ENCODE assay signal across 8 mouse cellular contexts in genomic region chr3:84731403-84732015, GRCm38 (mm10).
DNase-seq lines count a peak whose midpoint lies in the region; ATAC-seq lines count a peak whose summit lies in the region.

No protein-coding gene starts in this region.

- H3K27ac ChIP-seq in embryonic facial prominence, embryonic 14.5 days (replicated peaks; ENCODE audit: low read depth, low read length), result no peak overlapping the region
- H3K27ac ChIP-seq in neural tube, embryonic 13.5 days (replicated peaks), result peak overlapping the region; percentile 89

- peaks cover 5% of the 10 kb centered on the region; the same call in 1 of the 2 replicates for H3K4me1 ChIP-seq in embryonic facial prominence, embryonic 14.5 days (ENCODE audit: control insufficient read depth, insufficient read depth, low read length)
- peaks cover 45% of the 10 kb centered on the region for H3K4me1 ChIP-seq in neural tube, embryonic 13.5 days (replicated peaks)

- peak overlapping the region; percentile 56 for H3K4me2 ChIP-seq in embryonic facial prominence, embryonic 14.5 days (ENCODE audit: low read depth, low read length)
- H3K4me2 ChIP-seq in neural tube, embryonic 13.5 days, result peak overlapping the region; percentile 57

- H3K36me3 ChIP-seq in embryonic facial prominence, embryonic 14.5 days (ENCODE audit: control insufficient read depth, insufficient read depth, low read length), result no peaks in the 10 kb centered on the region
- no peaks in the 10 kb centered on the region for H3K36me3 ChIP-seq in neural tube, embryonic 13.5 days

- H3K27me3 ChIP-seq in embryonic facial prominence, embryonic 14.5 days (replicated peaks; ENCODE audit: control insufficient read depth, insufficient read depth, low read length), result no peaks in the 10 kb centered on the region; the same call in 1 of the 2 replicates
- H3K27me3 ChIP-seq in neural tube, embryonic 13.5 days, result no peaks in the 10 kb centered on the region

- 0 out of 2 replicates have a peak, but pooled peaks have one; percentile 26 for ATAC-seq in embryonic facial prominence, embryonic 14.5 days (ENCODE audit: low read depth)
- ATAC-seq in inflammation-experienced regulatory T-cells, adult 6 months, result peak; percentile 43
- ATAC-seq in neural tube, embryonic 13.5 days (ENCODE audit: low read depth), result 0 out of 2 replicates have a peak, but pooled peaks have one; percentile 21
- ATAC-seq in granulocyte monocyte progenitor cell, adult 5-6 weeks (replicated peaks; ENCODE audit: poor library complexity, severe bottlenecking), result no peak

- DNase-seq in layer of hippocampus, adult 18-20 months (ENCODE audit: low spot score in 2 of 2), result peak; percentile 4 to 11
- no peak for DNase-seq in layer of hippocampus, postnatal 36 days
- DNase-seq in embryonic facial prominence, embryonic 14.5 days (ENCODE audit: low spot score), result no peak
- no peak for DNase-seq in right cerebral cortex, adult 18-20 months
- no peak for DNase-seq in yolk sac, embryonic 10.5 days (ENCODE audit: low spot score)

- H3K4me3 ChIP-seq in embryonic facial prominence, embryonic 14.5 days (ENCODE audit: low read depth, low read length), result peak overlapping the region; percentile 22
- H3K4me3 ChIP-seq in neural tube, embryonic 13.5 days, result peak overlapping the region; percentile 27

- H3K9me3 ChIP-seq in embryonic facial prominence, embryonic 14.5 days (ENCODE audit: control insufficient read depth, low read length), result no peaks in the 10 kb centered on the region
- no peaks in the 10 kb centered on the region for H3K9me3 ChIP-seq in neural tube, embryonic 13.5 days

- H3K9ac ChIP-seq in embryonic facial prominence, embryonic 14.5 days (ENCODE audit: low read depth, low read length), result peak overlapping the region; percentile 40; the same call in 1 of the 2 replicates
- H3K9ac ChIP-seq in neural tube, embryonic 13.5 days, result peak overlapping the region; percentile 55

- 17% methylated on average over 9 of the region's 9 CpGs for WGBS in embryonic facial prominence, embryonic 14.5 days
- WGBS in neural tube, embryonic 13.5 days, result 5% methylated on average over 9 of the region's 9 CpGs

Comparison
In these comparisons a context has a peak if more than half of its experiments do, and no peak if none do; other contexts are left out.
1. DNase-seq: peak in layer of hippocampus, adult 18-20 months (2 of 2); none in layer of hippocampus, postnatal 36 days (0 of 2), embryonic facial prominence, embryonic 14.5 days (single experiment), right cerebral cortex, adult 18-20 months (single experiment) and yolk sac, embryonic 10.5 days (single experiment).